Mouse (Mus musculus) hindbrain, embryonic 13.5 days (tissue): ENCODE data around the gene Gm826. TPM values are rescaled to one million over a fixed set of nuclear protein-coding genes. Genes with fewer than 3 reads are reported as not detected.

Experiments
- ATAC-seq: fragments of 200-750 bp; cut with Nextera tagmentation; 2 replicates; pipeline ENCODE4 v1.8.0; 2017; ENCODE audit warnings: moderate TSS enrichment; ENCODE audit not compliant: low FRiP score
- H3K27ac ChIP-seq: fragments of 300-500 bp; sonication (generic); 2 replicates; pipeline ENCODE4 v1.5.1; 2015; ENCODE audit warnings: inconsistent platforms, mild to moderate bottlenecking, moderate library complexity
- H3K27me3 ChIP-seq: fragments of 300-500 bp; sonication (generic); 2 replicates; pipeline ENCODE4 v1.6.1; 2015; ENCODE audit warnings: mild to moderate bottlenecking, inconsistent platforms
- H3K36me3 ChIP-seq: fragments of 300-500 bp; sonication (generic); 2 replicates; pipeline ENCODE4 v1.6.1; 2015; ENCODE audit warnings: mild to moderate bottlenecking, inconsistent platforms
- H3K4me1 ChIP-seq: fragments of 300-500 bp; sonication (generic); replicated peaks from 2 replicates; pipeline ENCODE4 v1.6.1; 2015; ENCODE audit warnings: inconsistent platforms
- H3K4me2 ChIP-seq: fragments of 300-500 bp; sonication (generic); 2 replicates; pipeline ENCODE4 v1.6.1; 2015; ENCODE audit warnings: inconsistent platforms, mild to moderate bottlenecking, moderate library complexity
- H3K4me3 ChIP-seq: fragments of 300-500 bp; sonication (generic); 2 replicates; pipeline ENCODE4 v1.5.1; 2015; ENCODE audit warnings: mild to moderate bottlenecking, inconsistent platforms
- H3K9ac ChIP-seq: fragments of 300-500 bp; sonication (generic); 2 replicates; pipeline ENCODE4 v1.6.1; 2015; ENCODE audit warnings: mild to moderate bottlenecking, inconsistent platforms
- H3K9me3 ChIP-seq: fragments of 300-500 bp; sonication (generic); 2 replicates; pipeline ENCODE4 v1.6.1; 2016; ENCODE audit warnings: inconsistent platforms
- WGBS: fragments of 180-500 bp; shearing (Covaris S2); methylation state at CpG from one replicate; pipeline ENCODE4 v1.1.7; 2015; 5-methylcytosine and 5-hydroxymethylcytosine counted together
- polyA plus RNA-seq: library from polyadenylated mRNA; unstranded; fragments of >200 nt; fragmentation: Nextera tagmentation; extraction: Ambion mirVana; gene quantifications from 2 replicates; pipeline ENCODE4 v1.2.1, GENCODE M21; 2015

Gm826 gene
- polyA plus RNA-seq: not detected in 2 replicates

DNA sequence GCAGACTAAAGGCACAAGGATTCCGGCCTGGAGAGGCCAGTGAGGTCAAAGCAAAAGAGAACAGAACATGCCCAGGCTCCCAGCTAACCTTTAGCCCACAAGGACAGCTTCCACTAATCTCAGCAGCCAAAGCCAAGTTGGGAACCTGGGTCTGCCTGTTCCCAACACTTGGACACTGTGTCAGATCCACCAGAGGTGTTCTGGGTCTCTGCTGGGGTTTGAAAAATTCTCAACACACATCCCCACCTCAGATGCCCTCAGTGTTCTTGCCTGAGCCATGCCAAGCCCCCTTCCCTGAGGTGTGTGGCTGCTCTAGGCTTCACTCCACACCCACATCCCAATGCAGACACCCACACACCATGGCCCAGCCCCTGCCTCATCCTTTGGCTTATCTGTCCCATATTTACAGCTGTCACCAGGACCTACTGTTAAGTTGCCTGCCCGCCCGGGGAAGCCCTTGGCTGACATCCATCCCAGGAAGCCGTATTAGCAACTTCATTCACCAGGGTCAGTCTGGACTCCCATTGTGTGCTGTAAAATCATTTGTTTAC lies at the start of gene Gm826:
TSS of gene Gm826 (minus strand) at position 52 of the 551 bp plus-strand sequence.
- ATAC-seq: no peak
- no peaks in the 10 kb centered on the region for H3K9me3 ChIP-seq
- H3K27ac ChIP-seq: no peak within 1 kb of the TSS
- H3K36me3 ChIP-seq: no peaks in the 10 kb centered on the region
- no peak within 1 kb of the TSS for H3K4me2 ChIP-seq
- no peak within 1 kb of the TSS for H3K4me3 ChIP-seq
- no peaks in the 10 kb centered on the region for H3K27me3 ChIP-seq
- H3K4me1 ChIP-seq: peaks cover 2% of the 10 kb centered on the region
- H3K9ac ChIP-seq: no peak within 1 kb of the TSS
- WGBS: 43% methylated on average over 4 of the region's 4 CpGs

DNA sequence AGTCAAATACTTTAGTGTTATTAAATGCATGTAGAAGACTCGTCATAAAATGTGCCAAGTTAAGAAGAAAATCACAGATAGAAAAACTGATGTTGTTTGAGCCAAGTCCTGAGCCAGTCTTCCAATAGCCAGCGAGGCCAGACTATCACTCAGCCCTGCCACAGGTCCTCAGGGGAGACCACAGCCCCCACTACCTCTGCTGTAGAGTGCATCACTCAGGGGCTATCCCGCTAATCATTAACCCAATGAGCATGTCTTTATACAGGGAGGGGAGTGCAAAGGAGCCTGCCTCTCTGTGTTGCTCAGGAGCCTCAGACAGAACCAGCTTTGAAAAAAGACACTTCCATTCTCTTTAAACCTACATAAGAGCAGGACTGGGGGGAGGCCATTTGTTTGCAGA lies 49.5 kb upstream of the Gm826 start:
- no peaks in the 10 kb centered on the region for H3K36me3 ChIP-seq
- no peak overlapping the region for H3K9ac ChIP-seq
- H3K9me3 ChIP-seq: no peaks in the 10 kb centered on the region
- 40% methylated on average over 3 of the region's 3 CpGs for WGBS
- no peak overlapping the region for H3K27ac ChIP-seq
- no peak for ATAC-seq
- no peak overlapping the region for H3K4me3 ChIP-seq
- no peak overlapping the region for H3K4me2 ChIP-seq
- peaks cover 83% of the 10 kb centered on the region for H3K27me3 ChIP-seq
- peaks cover 3% of the 10 kb centered on the region for H3K4me1 ChIP-seq

DNA sequence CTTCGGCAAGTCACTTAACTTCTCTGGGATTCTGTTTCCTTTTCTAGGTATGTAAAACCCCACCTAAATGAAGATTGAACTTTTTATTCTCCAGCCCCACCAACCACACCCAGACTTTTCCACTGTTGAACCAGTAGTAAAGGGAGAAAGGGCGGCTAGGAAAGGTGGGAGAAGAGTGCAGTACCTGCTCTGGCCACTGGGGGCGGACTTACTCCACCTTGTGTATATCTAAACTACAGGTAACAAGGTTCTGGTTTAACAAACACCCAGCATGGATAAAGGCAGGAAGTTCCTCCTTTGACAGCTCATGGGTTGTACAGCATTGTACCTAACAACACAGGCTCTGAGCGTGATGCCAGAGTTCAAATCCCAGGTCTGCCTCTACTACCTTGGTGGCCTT lies 44.3 kb upstream of the Gm826 start:
- ATAC-seq: no peak

DNA sequence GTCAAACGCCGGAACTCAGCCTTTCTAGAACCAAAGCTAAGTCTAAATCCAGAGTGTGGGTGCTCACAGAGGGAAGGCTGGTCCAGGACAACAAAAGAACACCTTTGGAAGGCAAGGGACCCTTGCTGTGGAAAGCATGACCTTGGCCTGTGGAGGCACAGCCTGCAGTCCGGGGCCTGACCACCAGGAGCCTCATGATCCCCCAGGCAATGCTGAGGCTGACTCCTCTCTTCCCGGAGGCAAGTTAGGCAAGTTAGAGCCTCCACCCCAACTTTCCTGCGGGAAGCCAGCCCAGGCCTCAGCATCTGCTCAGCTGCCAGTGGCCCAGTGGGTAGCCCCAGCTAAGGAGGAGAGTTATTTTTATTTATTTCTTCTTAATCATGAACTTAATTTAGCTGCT lies 42.3 kb upstream of the Gm826 start:
- no peak overlapping the region for H3K27ac ChIP-seq
- no peak overlapping the region for H3K9ac ChIP-seq
- no peaks in the 10 kb centered on the region; the same call in 1 of the 2 replicates for H3K4me1 ChIP-seq
- no peaks in the 10 kb centered on the region for H3K9me3 ChIP-seq
- H3K36me3 ChIP-seq: no peaks in the 10 kb centered on the region
- no peak overlapping the region for H3K4me3 ChIP-seq
- peaks cover 97% of the 10 kb centered on the region for H3K27me3 ChIP-seq
- no peak for ATAC-seq
- H3K4me2 ChIP-seq: no peak overlapping the region
- 40% methylated on average over 5 of the region's 5 CpGs for WGBS

More for the DNA sequence above, 44.3 kb upstream of the Gm826 start:
- Histone ChIP-seq H3K4me2 (no peak overlapping the region), H3K4me3 (no peak overlapping the region), H3K9me3 (no peaks in the 10 kb centered on the region), H3K9ac (no peak overlapping the region), H3K36me3 (no peaks in the 10 kb centered on the region), H3K4me1 (no peaks in the 10 kb centered on the region; the same call in 1 of the 2 replicates), H3K27me3 (peaks cover 96% of the 10 kb centered on the region), H3K27ac (no peak overlapping the region)
- 46% methylated on average over 4 of the region's 4 CpGs for WGBS

DNA sequence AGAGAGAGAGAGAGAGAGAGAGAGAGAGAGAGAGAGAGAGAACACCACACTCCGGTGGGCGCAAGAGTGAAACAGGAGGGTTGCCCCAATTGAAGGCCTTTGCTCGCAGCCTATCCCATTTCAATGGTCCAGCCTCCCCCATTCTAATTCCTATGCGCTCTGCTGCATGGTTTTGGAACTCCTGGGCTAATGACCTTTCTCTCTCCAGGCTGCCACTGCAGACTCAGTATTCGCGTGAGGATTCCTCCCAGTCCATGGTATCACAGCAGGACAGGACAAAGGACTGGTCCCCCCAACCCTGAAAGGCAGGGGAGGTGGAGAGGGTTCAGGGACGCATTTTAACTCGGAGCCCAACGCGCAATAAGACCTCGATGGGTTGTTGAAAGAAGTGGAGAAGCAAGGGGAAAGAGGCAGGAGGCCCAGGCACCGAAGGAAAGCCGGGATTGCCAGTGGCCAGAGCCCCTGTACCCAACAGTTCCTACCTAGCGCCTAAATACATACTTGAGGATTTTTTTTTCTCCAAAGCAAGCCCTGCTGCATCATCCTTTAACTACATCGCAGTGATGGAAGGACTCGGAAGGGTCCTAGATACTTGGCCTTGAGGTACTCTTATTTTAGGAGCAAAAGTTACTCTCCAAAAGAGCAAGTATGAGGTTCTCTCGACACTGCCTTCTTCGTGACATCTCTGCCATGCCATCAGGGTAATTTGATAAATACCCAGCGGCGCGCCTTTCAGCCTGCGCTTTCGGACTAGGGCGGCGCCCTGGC lies 35.9 kb upstream of the Gm826 start:
- Histone ChIP-seq H3K4me1 (peaks cover 45% of the 10 kb centered on the region), H3K36me3 (no peaks in the 10 kb centered on the region), H3K27ac (no peak overlapping the region), H3K4me2 (peak overlapping the region; percentile 87), H3K9ac (no peak overlapping the region), H3K4me3 (peak overlapping the region; percentile 12; the same call in 1 of the 2 replicates), H3K9me3 (no peaks in the 10 kb centered on the region), H3K27me3 (peaks cover 85% of the 10 kb centered on the region)
- WGBS: 3% methylated on average over 25 of the region's 25 CpGs
- ATAC-seq: no peak

DNA sequence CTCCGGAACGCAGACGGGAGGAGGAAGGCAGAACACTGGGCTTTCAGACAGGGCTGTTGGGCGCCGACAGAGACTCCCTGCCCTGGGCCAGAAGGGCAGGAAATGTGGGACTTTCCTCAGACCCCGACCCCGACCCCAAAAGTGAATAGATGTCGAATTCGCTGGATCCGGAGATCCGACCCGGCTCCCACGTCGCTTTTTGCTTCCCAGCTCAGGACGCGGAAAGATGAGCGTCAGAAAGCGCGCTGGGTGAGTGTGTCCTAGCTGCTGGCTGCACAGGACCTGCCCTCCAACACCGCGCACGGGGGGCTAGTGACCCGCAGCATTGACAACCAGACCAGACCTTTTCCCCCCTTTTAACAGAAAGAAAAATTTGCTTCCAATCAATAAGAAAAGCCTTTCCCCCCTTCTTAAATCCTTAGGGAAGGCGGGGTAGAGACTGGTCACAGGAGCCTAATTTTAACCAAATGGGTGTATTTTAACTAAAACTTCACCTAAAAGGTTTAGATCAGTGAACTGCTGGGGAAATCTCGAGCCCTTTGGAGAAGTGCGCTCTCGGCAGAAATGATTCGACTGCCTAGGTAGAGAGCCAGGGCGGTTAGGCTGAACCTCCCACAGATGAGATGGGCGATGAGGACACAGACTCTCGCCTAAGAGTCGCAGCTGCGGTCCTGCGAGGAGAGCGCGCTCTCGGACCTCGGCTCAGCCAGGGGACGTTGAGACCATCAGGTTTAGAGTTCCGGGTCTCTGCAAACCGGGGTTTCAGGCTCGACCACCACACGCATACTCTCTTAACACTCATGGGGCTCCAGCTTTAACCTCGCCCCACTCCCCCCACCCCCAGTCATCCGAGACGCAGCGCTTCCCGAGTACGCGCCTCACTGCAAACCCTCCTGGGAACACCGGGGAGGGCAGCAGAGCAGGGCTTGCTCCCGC lies 34.7 kb upstream of the Gm826 start:
- no peak overlapping the region for H3K27ac ChIP-seq
- H3K4me1 ChIP-seq: peaks cover 52% of the 10 kb centered on the region
- peak overlapping the region; percentile 87 for H3K4me2 ChIP-seq
- H3K9me3 ChIP-seq: no peaks in the 10 kb centered on the region
- H3K9ac ChIP-seq: peak overlapping the region; percentile 4; the same call in 1 of the 2 replicates
- peaks cover 81% of the 10 kb centered on the region for H3K27me3 ChIP-seq
- no peak for ATAC-seq
- under 1% methylated on average over 52 of the region's 52 CpGs for WGBS
- H3K36me3 ChIP-seq: no peaks in the 10 kb centered on the region
- H3K4me3 ChIP-seq: peak overlapping the region; percentile 62

DNA sequence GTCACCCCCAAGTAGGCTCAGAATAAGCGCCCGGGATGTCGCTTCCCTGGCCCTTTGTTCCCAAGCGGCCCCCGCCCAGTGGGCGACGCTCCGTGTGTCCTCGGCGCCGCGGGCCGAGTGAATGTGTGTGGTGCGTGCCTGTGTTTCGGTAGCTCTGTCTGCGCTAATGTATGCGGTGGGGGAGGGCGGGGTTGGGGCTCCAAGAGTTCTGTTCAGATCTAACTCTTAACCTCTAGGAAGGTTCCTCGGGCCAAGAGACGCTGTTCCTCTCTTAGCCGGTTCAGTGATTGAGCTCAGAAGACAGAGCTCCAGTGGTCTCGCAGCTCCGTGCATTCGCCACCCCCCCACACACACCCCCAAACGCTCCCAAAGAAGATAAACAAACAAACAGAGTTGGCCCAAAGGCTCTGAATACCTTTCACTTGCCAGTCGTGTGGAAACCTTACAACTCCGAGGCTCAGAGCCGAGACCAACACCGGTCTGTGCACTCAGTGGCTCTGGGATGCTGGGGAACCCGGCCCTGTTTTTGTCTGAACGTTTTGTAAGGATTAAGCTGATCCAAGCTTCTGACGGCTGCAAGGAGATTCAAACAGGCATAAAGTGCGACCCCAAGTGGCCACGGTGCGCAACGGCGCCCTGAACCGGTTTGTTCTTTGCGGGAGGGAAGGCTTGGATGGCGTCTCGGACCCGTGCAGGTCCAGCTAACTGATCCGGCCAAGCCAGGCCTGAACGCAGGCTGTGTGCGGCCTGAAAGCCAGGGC lies 33.7 kb upstream of the Gm826 start:
- peak; percentile 70 for ATAC-seq
- H3K4me1 ChIP-seq: peaks cover 52% of the 10 kb centered on the region
- peaks cover 79% of the 10 kb centered on the region for H3K27me3 ChIP-seq
- H3K36me3 ChIP-seq: no peaks in the 10 kb centered on the region
- H3K9me3 ChIP-seq: no peaks in the 10 kb centered on the region
- H3K4me2 ChIP-seq: peak overlapping the region; percentile 87
- H3K4me3 ChIP-seq: peak overlapping the region; percentile 62
- peak overlapping the region; percentile 83 for H3K9ac ChIP-seq
- peak overlapping the region; percentile 89 for H3K27ac ChIP-seq
- under 1% methylated on average over 45 of the region's 45 CpGs for WGBS

DNA sequence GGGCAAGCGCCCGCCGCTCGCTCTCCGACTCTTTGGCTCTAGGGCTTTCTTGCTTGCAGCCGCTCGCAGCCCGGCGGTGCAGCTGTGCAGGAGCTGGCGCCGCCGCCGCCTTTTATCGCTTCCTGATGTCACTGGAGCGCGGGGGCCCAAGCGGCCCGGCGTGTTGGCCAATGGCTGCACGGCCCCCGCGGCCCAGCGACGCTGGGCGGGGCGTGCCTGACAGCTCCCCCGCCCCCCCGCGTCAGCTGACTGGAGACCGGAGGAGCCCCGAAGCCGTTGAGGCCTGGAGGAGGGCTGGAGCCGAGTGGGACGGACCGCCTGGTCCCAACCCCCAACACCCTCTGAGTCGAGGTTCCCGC lies 33.0 kb upstream of the Gm826 start, which contains the start of gene Mafb:
TSS of gene Mafb (minus strand) at position 86 of the 359 bp plus-strand sequence.
- no peaks in the 10 kb centered on the region for H3K36me3 ChIP-seq
- WGBS: 0% methylated on average over 28 of the region's 37 CpGs
- peak within 1 kb of the TSS; percentile 83 for H3K9ac ChIP-seq
- peaks cover 79% of the 10 kb centered on the region for H3K27me3 ChIP-seq
- no peaks in the 10 kb centered on the region for H3K9me3 ChIP-seq
- peak within 1 kb of the TSS; percentile 89 for H3K27ac ChIP-seq
- H3K4me3 ChIP-seq: peak within 1 kb of the TSS; percentile 62
- peaks cover 52% of the 10 kb centered on the region for H3K4me1 ChIP-seq
- peak; percentile 91 for ATAC-seq
- peak within 1 kb of the TSS; percentile 87 for H3K4me2 ChIP-seq

DNA sequence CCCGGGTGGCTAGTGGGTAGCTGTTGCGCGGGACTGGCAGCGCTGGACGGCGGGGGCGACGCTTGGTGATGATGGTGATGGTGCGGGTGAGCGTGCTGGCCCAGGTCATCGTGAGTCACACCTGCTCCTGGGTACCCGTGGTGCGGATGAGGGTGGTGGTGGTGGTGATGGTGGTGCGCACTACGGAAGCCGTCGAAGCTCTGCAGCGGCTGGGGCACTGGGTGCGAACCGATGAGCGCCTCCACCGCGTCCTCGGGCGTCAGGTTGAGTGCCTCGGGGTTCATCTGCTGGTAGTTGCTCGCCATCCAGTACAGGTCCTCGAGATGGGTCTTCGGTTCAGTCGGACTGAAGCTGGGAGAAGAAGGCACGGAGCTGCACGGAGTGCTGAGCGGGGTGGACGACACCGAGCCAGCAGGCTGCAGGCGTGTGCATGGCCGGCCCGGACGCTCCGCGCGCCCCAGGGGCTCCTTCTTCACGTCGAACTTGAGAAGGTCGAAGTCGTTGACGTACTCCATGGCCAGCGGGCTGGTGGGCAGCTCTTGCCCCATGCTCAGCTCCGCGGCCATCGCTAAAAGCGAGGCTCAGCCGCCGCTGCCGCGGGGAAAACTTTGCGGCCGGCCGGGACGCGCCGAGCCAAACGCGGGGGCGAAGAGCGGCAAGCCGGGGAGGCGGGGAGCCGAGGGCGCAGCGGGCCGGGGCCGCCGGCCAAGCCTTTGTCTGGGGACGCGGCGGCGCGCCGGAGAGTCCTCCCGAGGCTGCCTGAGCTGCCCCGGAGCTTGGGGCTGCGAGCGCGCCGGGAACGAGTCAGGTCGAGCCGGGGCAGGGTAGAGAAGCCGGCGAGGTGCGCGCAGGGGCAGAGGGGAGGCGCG lies 32.4 kb upstream of the Gm826 start:
- Histone ChIP-seq H3K4me1 (peaks cover 56% of the 10 kb centered on the region), H3K9ac (peak overlapping the region; percentile 83), H3K27me3 (peaks cover 79% of the 10 kb centered on the region), H3K4me2 (peak overlapping the region; percentile 87), H3K9me3 (no peaks in the 10 kb centered on the region), H3K4me3 (peak overlapping the region; percentile 62), H3K27ac (peak overlapping the region; percentile 89), H3K36me3 (no peaks in the 10 kb centered on the region)
- peak; percentile 47; the same call in 1 of the 2 replicates for ATAC-seq
- WGBS: 1% methylated on average over 84 of the region's 95 CpGs

DNA sequence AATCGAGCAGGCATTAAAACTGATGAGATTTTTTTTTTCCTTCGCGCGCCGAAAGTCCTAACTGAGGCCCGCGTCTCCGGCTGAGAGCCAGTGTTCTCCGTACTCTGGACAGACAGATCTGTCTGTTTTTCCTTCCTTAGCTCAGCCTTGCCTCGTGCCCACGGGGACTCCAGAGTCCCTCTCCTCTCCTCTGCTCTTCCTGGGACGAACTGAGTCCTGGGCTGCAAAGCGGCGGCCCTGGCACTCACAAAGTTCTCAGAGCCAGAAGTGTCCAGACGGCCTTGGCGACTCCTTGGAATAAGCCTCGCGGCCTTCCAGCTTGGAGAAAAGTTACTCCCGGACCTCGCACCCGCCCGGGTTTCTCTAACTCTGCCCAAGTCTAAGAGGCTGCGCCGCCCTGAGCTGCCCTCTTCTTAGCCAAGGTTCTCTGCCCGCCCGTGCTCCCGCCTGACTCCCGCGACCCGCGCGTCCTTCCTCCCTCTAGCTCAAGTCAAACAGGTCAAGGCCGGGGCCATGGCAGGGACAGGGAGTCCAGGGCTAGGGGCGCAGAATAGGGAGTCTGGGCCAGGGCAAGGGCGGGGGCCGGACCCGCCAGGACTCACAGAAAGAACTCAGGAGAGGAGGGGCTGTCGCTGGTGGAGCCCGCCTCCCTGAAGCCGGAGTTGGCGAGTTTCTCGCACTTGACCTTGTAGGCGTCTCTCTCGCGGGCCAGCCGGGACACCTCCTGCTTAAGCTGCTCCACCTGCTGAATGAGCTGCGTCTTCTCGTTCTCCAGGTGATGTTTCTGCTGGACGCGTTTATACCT lies 31.3 kb upstream of the Gm826 start:
- Histone ChIP-seq H3K27ac (peak overlapping the region; percentile 89), H3K4me1 (peaks cover 58% of the 10 kb centered on the region), H3K4me2 (peak overlapping the region; percentile 87), H3K9me3 (no peaks in the 10 kb centered on the region), H3K36me3 (no peaks in the 10 kb centered on the region), H3K4me3 (peak overlapping the region; percentile 62), H3K9ac (peak overlapping the region; percentile 83), H3K27me3 (peaks cover 79% of the 10 kb centered on the region)
- ATAC-seq: no peak
- under 1% methylated on average over 50 of the region's 50 CpGs for WGBS
